Mouse (Mus musculus) 416B (cell line): ENCODE measurements around the gene Tspan9.

Source experiments
- DNase-seq: peaks from one replicate; pipeline ENCODE4 v3.0.0; 2011; ENCODE audit warnings: low read depth

Gene Tspan9

DNA sequence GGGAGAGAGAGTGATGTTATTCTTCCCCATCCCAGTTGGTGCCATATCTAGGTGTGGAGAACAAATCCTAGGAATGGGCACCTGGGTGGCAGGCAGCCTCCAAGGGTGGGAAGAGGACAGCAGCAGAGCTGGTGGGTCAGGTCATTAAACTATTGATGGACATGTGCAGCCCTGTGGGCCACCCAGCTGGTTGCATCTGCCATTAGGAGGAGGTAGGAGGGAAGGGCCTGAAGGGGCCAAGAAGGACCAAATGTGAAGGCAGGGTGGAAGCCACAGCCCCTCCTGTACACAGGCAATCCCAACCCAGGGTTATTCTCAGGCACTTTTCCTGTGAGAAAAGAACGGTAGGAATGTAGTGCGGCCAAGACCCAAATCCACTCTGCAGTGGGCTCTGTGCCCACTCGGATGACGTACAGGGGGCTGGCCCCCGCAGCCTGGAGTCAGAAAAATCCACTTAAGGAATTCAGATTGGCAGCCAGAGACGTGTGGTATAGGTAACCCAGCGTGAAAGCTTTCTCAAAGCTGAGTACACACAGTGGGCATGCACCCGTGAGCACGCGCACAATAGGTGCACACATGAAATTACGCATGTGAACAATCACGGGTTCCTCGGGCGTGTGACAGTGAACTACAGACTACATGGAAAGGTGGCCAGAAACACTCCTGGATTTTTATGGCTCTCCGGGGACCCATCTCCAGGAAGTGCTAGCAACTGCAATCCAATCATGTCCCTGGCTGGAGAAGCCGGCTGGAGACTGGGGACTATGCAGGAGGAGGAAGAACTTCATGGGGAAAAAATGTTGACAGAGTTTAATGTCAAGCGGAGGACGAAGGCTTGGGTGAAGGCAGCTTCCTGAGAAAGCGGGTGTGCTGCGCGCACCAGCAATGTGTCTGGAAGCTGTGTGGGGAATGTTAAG lies 67.0 kb downstream of the Tspan9 start:
- DNase-seq = no peak

DNA sequence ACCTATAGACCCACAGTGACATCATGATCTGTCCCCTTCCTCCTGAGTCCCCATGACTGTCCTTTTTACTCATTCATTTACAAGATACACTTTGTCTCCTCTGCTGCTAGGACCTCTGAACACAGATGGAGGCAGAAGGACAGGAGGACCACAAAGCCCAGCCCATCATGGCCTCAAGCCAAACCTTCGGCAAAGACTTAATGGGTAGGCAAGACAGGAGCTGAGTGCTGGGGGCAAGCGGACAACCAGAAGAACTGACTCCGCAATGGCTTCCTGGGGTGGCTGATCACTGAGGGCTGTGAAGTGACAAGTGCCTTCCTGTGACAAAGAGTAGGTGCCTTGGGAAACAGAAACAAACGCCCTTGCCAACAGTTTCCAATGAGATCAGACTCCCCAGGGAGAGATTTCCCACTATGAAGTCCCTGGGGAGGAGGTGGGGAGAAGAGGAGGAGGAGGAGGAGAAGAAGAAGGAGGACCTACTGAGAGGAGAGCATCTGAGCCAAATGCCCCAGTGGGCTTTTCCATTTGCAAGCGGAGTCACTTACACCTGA lies 67.9 kb downstream of the Tspan9 start:
- no peak for DNase-seq

DNA sequence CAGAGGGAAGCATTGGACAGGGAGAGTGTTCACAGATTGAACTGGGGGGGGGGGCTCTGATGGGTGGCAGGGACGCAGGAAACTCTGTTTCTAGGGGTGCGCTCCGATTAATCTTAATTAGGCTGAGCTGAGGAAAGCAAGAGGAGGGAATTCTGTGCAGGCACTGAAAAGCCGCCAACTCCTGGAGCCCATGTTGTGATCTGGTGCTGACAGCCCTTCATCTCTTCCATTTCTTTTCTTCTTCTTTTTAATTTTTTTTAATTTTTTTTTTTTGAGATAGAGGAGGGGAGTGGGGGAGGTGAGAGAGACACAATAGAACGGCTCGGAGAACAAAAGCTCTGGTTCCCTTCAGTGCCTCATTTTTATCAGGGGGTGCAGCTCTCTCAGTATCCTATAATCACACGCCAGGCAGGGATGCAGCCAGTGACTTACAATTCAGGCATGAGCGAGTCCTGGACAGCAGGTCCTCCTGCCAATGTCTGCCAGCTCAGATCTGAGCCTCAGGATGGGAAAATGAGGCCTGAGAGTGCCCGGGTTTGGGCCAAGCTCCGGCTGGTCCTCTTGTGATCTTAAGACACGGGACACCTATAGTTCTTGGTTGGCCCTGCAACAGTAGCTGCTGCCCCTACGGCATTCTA lies 72.4 kb downstream of the Tspan9 start:
- no peak for DNase-seq

DNA sequence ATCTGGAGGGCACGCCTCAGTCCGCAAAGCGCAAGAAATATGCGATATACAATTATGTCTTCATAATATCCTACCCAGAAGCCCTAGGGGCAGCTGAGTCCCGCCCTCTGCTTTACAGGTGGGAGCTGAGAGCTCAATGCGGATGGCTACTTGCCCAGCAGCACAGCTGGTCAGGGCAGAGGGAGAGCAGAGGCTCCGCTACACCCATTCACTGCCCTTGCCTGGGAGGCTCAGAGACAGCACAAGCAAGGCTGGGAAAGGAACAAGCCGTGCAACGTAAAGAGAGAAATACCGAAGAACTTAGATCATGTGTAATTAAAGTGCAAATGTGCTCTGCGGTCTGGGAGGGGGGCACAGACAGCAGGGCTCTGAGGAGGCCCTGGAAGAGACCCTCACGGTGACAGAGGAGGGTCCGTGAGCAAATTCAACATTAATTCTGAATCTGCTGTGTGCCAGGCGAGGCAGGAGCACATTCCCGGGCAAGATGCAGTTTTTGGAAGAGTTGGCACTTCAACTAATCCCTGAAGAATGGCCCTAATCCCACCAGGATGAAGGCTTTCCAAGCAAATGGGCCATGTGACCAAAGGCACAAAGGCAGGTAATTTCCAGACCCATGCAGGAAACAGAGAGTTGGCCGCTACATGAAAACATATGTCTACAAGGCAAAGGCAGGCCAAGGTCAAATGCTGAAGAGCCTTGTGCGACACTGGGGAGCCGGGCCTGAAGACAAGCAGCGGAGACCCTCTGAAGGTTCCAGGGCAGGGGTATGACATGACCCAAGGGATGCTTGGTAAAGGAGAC lies 73.1 kb downstream of the Tspan9 start:
- no peak for DNase-seq

DNA sequence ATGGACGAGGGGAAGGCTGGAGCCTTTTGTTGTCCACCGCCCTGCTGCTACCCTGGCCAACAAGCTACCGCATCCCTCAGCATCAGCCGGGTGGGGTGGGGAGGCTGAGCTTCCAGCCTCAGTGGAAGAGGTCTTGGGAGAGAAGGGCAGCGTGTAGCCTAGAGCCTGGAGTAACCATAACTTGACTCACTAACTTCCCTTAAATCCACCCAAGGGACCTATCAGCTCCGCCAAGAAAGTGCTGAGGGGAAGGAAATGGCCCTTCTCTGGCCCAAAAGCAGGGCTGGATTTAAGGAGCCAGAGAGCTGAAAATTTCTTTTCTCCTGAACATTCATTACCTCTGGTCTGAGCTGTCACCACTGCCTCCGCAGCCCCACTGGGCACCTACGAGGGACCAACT lies 75.2 kb downstream of the Tspan9 start:
- no peak for DNase-seq

DNA sequence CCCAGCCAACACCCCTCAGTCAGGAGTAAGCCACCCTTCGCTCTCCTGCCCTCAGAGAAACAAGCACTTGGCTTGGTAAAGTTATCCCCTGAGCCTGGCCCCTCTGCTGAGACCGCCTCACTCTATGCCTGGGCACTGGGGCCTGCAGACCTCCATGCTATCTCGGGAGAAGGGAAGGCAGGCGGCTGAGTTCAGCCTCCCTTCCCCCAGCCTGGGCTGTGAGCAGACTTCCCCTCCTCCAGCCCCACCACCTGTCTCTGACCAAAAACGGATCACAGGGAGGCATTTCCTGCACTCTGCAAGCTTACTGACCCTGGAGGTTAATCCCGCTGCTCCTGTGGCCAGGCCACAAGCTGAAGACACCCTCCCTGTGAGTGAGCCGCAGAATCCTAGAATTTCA lies 77.4 kb downstream of the Tspan9 start:
- DNase-seq = peak; percentile 40

DNA sequence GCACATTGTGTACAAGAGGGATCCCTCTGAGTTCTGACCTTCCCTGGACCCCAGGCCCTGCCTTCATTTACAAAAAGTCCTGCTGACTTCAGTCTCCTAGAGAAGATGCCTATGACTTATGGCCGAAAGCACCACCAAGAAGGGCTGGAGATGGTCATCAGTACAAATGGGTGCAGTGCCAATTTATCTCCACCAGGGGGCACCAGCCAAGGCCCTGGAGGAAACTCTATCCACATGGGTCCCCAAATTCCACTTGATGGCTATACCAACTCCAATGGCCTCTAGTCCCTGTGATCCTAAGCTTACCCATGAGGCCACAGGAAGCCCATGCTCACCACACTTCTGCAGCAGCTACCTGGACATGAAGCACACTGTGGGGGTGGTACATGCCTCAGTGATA lies 79.9 kb downstream of the Tspan9 start:
- DNase-seq = peak; percentile 55

DNA sequence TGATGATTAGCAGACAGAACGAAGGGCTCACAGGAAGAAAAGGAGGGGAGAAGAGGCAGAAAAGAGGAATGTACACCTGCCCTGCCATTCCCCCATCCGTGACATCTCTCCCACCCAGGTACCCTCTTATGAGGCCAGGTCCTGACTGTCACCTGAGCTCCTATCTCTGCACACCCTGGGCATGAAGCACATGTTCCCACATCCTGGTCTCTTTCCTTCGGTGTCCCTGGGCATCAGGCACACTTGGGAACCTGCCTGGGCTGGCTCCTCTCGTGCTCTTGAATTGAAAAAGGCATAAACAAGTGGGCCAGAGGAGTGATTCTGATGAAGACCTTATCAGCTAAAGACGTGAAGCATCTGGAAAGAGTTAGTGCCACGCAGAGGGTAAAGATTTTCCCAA lies 80.6 kb downstream of the Tspan9 start:
- DNase-seq = no peak

DNA sequence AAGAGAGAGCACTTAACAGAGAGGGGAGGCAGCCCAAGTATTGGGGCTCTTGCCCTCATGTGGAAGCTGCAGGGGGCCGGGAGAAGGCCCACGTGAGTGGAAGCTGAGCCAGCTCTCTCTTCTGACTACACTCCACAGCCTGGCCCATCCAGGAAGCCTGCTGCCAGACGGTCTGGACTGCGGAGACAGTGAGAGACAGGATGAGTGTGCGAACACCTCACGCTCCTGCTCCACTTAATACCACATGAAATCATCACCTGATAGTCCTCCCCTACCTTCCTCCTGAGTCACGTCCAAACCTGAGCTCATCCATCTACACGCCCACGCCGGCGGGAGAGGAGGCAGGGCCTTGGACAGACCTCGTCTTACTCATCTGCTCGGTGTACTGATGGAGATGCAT lies 81.2 kb downstream of the Tspan9 start:
- DNase-seq = no peak

DNA sequence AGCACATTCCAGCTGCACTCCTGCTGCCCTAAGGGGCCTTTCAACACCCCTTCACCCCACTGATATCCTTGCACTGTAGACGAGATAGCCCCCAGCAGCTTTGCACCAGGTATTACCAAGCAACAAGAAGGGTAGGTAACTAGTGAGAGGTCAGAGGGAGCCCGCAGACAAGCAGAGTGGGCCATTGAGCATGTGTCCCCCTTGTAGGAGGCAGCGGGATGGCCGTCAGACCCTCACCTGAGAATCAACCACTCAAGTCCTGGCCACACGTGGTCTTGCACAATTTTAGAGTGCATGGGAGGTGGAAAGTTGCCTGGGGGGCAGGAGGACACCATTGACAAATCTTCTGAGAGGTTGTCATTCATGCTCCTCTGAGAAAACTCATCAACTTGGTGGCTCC lies 82.1 kb downstream of the Tspan9 start:
- DNase-seq = no peak

DNA sequence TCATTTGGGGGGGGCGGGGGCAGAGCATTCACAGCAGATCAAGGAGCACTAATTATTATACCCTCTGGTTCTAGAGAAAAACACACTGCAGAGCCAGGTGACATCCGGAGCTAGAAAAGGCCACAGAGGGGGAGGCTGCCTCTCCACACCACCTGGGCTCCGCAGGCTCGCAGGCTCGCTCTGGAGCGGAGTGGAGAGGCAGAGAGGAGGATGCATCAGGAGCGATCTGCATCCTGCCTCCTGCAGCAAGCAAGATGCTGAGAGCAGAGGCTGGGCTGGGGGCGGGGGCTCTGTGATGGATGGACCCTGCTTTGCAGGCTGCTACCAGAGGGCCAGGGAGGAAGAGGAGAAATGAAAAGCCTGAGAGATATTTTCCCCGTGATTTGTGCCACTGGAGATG lies 84.8 kb downstream of the Tspan9 start:
- DNase-seq = no peak

DNA sequence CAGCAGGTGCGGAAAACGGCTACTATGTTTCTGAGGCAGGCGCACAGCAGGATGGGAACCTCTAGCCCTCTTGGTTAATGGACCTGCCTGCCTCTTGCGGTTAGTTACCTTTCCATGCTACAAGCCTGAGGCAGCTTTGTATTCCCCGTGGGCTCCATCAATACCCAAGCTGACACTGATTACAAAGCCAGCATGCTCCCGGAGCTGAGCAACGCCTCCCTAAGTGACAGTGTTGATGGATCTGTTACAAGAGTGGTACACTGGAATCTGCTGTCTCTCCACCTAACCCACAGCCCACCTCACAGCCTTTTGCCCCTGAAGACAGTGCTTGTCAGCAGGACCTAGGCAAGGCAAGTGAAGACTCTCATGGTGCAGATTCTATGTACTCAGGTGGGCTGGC lies 85.2 kb downstream of the Tspan9 start:
- no peak for DNase-seq

DNA sequence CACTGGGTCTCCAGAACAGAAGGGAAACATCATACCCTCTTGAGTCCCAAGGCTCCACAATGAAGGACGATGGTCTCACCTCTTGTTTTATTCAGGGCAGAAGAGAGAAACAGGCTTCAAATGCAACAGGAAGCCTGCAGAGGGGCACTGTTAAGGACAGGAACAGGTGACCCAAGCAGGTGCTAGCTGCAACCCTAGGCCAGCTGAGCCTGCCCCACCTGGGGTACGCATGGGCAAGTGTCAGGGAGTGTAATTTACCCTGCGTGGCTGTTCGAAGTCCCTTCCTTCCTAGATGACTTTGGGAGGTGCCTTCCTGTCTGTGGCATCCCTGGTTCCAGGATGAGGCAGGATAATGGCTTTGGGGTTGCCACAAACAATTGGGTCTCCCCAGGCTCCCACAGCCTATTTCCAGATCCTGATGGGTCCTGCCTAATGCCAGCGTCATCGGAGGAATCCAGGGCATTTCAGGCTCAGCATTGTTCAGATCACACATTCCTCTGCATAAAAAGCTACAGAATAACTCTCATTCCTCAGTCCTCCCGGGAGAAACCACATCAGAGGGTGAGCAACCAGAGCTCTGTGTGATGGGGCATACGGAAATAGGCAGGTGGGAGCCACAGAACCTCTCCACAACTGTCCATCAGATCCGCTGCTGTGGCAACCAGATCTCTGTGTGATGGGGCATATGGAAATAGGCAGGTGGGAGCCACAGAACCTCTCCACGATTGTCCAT lies 90.2 kb downstream of the Tspan9 start:
- no peak for DNase-seq

DNA sequence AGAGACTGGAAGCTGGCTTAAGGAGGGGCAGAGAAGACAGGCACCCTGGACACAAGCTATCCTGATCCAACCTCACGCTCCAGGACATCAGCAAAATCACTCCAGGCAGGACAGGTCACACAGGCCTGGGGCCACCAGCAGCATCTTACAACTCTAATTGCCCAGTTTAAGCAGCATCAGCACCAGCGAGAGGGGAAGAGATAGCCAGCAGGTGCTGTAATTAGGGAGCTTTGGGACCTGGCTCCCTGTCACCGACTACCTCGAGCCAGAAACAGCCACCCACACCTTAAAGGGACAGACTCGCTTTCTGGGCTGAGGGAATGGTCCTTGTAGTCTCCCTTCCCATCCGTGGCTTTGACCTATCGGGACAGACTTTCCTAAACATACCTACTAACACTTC lies 95.7 kb downstream of the Tspan9 start:
- no peak for DNase-seq

DNA sequence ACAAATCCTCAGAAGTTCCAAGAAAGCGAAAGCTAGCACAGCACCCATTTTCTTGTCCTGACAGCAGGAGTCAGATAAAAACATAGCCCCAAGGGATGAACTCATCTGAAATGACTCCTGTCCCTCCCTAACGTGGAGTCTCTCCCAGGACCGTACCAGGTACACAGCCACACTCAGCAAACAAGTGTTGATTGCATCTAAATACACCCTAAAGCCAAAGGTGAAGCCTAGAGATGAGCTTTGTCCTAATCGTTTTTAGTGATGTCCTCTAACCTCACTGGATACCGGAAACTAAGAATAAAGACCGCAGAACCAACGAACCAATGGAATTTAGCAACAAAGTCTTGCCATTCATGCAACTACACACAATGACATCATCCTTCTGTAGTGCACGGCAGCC lies 96.2 kb downstream of the Tspan9 start:
- DNase-seq = no peak

DNA sequence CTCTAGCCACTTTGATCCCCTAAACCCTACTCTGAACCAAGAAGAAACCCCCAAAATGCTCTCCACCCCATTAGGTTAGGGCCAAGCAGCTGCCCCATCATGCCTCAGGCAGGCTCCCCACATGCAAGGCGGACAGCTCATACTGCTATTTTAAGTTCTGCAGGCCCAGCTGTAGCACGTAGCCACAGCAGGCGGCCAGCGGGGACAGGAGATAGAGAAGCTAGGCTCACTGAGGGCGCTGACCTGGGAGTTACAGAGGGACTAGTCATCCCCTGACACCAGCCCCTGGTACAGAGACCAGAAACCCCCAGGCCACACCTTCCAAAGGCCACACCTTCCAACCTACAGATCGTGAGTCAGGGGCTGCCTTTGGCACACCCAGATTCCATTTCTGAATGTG lies 96.6 kb downstream of the Tspan9 start:
- no peak for DNase-seq

DNA sequence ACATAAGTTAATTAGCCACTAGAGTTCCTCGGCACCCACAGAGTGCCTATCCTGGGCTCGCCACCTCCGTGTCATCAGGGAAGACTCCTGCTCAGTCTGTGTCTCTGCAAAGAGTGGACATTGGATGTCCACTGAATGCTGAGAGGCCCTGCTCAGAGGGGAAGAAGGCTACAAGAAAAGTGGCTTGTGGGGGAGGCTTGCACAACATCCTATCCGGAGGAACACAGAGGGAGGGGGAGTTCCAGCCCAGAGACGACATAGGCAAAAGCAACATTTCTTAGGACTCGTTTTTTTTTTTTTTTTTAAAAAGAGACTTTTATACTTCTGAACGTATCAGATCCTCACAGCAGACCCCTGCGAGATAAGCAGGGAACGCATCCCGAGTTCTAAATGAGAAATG lies 98.7 kb downstream of the Tspan9 start:
- DNase-seq = peak; percentile 60

DNA sequence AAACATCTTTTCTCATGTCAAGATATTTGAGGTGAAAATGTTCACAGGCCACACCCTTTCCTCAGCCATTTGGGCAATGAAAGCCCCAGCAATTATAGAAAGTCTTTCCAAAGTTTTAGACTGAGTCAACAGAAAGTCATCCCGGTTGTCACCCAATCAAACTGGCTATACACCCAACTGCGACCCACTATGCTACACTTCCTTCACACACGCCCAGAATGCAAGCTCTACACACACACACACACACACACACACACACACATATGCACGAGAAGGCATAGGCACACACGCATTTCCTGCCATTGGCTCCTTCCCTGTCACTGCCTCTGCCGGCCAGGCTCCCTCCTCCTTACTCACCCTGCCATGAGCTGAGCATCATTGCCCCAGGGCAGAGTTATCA lies 99.9 kb downstream of the Tspan9 start:
- DNase-seq = no peak

DNA sequence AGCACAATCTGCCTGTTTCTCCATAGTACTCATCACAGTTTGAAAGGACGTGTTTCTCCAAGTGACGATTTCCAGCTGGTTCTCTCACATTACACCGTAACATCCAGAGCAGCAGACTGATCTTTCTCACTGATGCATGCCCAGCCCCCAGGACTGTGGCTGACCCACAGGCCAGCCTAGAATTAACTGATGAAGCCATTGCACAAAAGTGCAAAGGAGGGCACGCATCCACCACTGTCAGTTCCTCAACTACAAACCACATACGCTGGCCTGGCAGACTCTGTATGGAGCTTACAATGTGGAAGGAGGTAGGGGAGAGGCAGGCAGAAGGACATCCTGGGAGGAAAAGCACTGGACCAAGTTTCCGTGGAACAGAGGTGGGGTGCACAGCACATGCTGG lies 101.6 kb downstream of the Tspan9 start:
- DNase-seq = peak; percentile 59

DNA sequence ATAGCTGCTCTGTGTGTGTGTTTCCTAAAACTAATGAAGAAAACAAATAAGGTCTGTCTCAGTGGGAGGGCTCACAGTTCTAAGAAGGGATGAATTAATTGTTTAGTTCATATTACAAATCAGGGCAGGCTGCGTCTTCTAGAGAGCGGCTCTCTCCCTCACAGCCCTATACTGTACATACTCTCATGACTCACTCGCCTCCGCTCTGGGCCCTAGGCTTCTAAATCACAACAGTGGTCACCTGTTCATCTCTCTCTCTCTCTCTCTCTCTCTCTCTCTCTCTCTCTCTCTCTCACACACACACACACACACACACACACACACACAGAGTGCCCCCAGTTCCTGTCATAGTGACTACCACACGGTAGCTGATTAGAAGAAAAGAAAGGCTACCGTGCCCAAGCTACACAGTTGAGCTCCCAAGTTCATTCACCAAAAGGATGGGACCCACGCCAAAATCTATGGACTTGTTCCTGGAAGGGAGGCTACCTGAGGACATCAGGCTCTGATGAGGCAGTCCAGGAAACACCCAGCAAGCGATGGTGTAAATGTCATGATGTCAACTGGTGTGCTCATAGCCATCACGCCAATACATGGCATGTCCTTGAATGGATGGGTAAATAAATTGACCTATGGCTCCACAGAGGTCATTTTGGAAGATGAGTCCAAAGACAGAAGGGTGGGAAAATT lies 104.2 kb downstream of the Tspan9 start:
- no peak for DNase-seq

DNA sequence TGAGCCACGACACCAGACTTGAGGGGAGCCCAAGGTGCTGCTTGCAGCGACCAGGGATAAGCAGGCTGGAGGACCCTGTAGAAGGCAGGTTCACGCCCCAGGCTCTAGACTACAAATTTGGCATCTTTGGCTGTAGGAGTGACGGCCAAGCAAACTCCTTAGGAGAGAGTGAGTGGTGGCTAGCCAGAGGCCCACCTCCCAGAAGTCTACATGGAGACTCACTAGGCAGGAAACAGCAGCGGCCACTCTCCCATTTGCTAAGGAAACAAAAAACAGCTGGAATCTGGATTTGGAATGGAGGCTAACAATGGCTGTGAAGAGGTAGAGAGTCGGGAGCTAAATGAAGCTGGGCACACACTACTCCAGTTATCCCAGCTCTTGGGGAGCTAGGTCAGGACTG lies 104.8 kb downstream of the Tspan9 start:
- DNase-seq = no peak
